28 mouse cellular contexts compared by ENCODE assay signal in the genomic region with DNA sequence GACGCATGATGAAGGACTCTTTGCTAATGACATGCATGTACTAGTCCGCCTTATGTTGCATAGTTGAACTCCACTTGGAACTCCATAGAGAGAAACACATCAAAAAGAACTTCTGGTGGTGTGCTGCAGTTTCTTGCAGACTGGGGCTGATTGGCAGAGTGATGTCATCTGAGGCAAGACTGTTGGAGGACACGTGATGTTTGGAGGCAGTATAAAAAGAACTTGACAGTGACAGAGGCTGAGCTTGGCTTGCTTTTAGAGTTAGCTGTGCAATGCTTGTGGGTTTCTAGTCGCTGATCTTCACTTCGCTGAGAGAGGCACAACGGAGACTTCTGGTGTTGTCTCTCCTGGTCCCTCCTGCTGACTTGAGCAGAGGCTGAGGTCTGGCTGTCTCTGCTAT. TPM values are rescaled to one million over a fixed set of nuclear protein-coding genes. Genes with fewer than 3 reads are reported as not detected.
DNase-seq lines count a peak whose midpoint lies in the region; ATAC-seq and TF ChIP-seq lines count a peak whose summit lies in the region.
"Had no signal": no experiment of that assay in that cellular context is flagged by ENCODE, and none has a peak within 500 bp of the region (broad histone marks: within the 10 kb centered on the region; RNA-seq: fewer than 3 reads in every experiment).

No protein-coding gene starts in this region.

- H3K27ac ChIP-seq in heart, embryonic 11.5 days (ENCODE audit: low read depth, low read length) = no peak overlapping the region
- no peak overlapping the region for H3K27ac ChIP-seq in CH12.LX (ENCODE audit: insufficient read depth, low read depth)
- H3K27ac ChIP-seq in hindbrain, embryonic 12.5 days = no peak overlapping the region
- H3K27ac ChIP-seq: embryonic facial prominence, embryonic 13.5 days; embryonic facial prominence, embryonic 15.5 days; forebrain, embryonic 10.5 days; forebrain, embryonic 12.5 days had no signal

- intact Hi-C loops in heart, postnatal 10 days (cut with DNase I) = no loop called here
- intact Hi-C loops in gastrocnemius, postnatal 14 days (cut with DNase I; ENCODE audit: low total_unique reads) = no loop called here

- no peaks in the 10 kb centered on the region for H3K79me2 ChIP-seq in CH12.LX (replicated peaks; ENCODE audit: control insufficient read depth, extremely low read depth, insufficient read depth, poor library complexity, severe bottlenecking)

- H3K36me3 ChIP-seq in heart, embryonic 11.5 days (ENCODE audit: control insufficient read depth, insufficient read depth, low read length) = no peaks in the 10 kb centered on the region
- no peaks in the 10 kb centered on the region for H3K36me3 ChIP-seq in CH12.LX (replicated peaks in 1 of 2; ENCODE audit: control insufficient read depth in 1 of 2, insufficient read depth in 1 of 2, low read length in 1 of 2)
- H3K36me3 ChIP-seq in hindbrain, embryonic 12.5 days = no peaks in the 10 kb centered on the region
- H3K36me3 ChIP-seq: embryonic facial prominence, embryonic 13.5 days; embryonic facial prominence, embryonic 15.5 days; forebrain, embryonic 10.5 days; forebrain, embryonic 12.5 days had no signal

- 66% methylated on average over 6 of the region's 6 CpGs for WGBS in heart, embryonic 11.5 days (ENCODE audit: insufficient replicate concordance)
- 68% methylated on average over 6 of the region's 6 CpGs for WGBS in hindbrain, embryonic 12.5 days

- DNase-seq in heart, postnatal 10 days = no peak
- DNase-seq in CH12.LX (ENCODE audit: extremely low read depth) (no peak), adipocyte (ENCODE audit: low spot score) (peak; percentile 14)
- no peak for DNase-seq in spleen, postnatal 4 days (ENCODE audit: low spot score in 2 of 2)
- DNase-seq in gastrocnemius, postnatal 14 days = no peak
- DNase-seq: adrenal gland, adult 2 months; adrenal gland, postnatal 10 days; adrenal gland, postnatal 25 days; B cell, adult 2 months; cerebellum, adult 11 months; cerebellum, adult 18-20 months; cerebellum, adult 8-10 months; cerebellum, adult 9-11 months; cerebellum, postnatal 14 days; cerebellum, postnatal 36 days; embryo, embryonic 11 days had no signal

- H3K4me1 ChIP-seq in heart, embryonic 11.5 days (ENCODE audit: control insufficient read depth, insufficient read depth, low read length) = no peaks in the 10 kb centered on the region
- H3K4me1 ChIP-seq in CH12.LX (ENCODE audit: control insufficient read depth in 1 of 2, insufficient read depth in 2 of 2) = peaks cover 0 to 3% of the 10 kb centered on the region in 2 experiments; a peak in 1 of 4 replicates
- H3K4me1 ChIP-seq in hindbrain, embryonic 12.5 days = no peaks in the 10 kb centered on the region
- H3K4me1 ChIP-seq: embryonic facial prominence, embryonic 13.5 days; embryonic facial prominence, embryonic 15.5 days; forebrain, embryonic 10.5 days; forebrain, embryonic 12.5 days had no signal

- TF ChIP-seq POLR2A in CH12.LX (IDR thresholded peaks at IDR 0.05; ENCODE audit: low read depth, low read length) = no peak

- no peak for TF ChIP-seq EP300 in CH12.LX (IDR thresholded peaks at IDR 0.05; ENCODE audit: low read length)

- H3K27me3 ChIP-seq in heart, embryonic 11.5 days (ENCODE audit: control insufficient read depth, insufficient read depth, low read length) = no peaks in the 10 kb centered on the region
- peaks cover 12% of the 10 kb centered on the region for H3K27me3 ChIP-seq in CH12.LX (replicated peaks)
- no peaks in the 10 kb centered on the region for H3K27me3 ChIP-seq in hindbrain, embryonic 12.5 days
- H3K27me3 ChIP-seq: embryonic facial prominence, embryonic 13.5 days; embryonic facial prominence, embryonic 15.5 days; Patski had no signal

- H3K4me2 ChIP-seq in heart, embryonic 11.5 days = no peak overlapping the region
- no peak overlapping the region for H3K4me2 ChIP-seq in CH12.LX (ENCODE audit: insufficient read depth, low read depth, poor library complexity, severe bottlenecking)
- no peak overlapping the region for H3K4me2 ChIP-seq in hindbrain, embryonic 12.5 days (replicated peaks)
- H3K4me2 ChIP-seq: embryonic facial prominence, embryonic 13.5 days; embryonic facial prominence, embryonic 15.5 days; forebrain, embryonic 12.5 days had no signal

- H3K9ac ChIP-seq in heart, embryonic 11.5 days (ENCODE audit: low read depth, low read length) = 0 out of 2 replicates have a peak overlapping the region, but pooled peaks have one; percentile 10
- no peak overlapping the region for H3K9ac ChIP-seq in CH12.LX (ENCODE audit: insufficient read depth, low read depth)
- no peak overlapping the region for H3K9ac ChIP-seq in hindbrain, embryonic 12.5 days
- H3K9ac ChIP-seq: embryonic facial prominence, embryonic 13.5 days; embryonic facial prominence, embryonic 15.5 days; forebrain, embryonic 12.5 days had no signal

- in situ Hi-C loops in CH12.LX (cut with MboI; ENCODE audit: low pct_ligation_motif_present, low pct_unique_long_range_greater_than_20kb, low sequenced_read_pairs) = no loop called here

- H3K4me3 ChIP-seq in heart, embryonic 11.5 days (ENCODE audit: low read depth, low read length) = no peak overlapping the region
- no peak overlapping the region for H3K4me3 ChIP-seq in CH12.LX (replicated peaks in 1 of 3; ENCODE audit: low read depth in 2 of 3, low read length in 2 of 3, poor library complexity in 1 of 3)
- H3K4me3 ChIP-seq in hindbrain, embryonic 12.5 days = no peak overlapping the region
- H3K4me3 ChIP-seq: embryonic facial prominence, embryonic 13.5 days; embryonic facial prominence, embryonic 15.5 days; erythroblast, embryonic 14.5 days; forebrain, embryonic 10.5 days; forebrain, embryonic 12.5 days had no signal

- dilution Hi-C loops in CH12.LX (cut with MboI; ENCODE audit: extremely low pct_ligation_motif_present, extremely low pct_unique_long_range_greater_than_20kb, low sequenced_read_pairs) = no loop called here

- TF ChIP-seq CTCF in CH12.LX (conservative IDR thresholded peaks at IDR 0.05 in 1 of 2, IDR thresholded peaks at IDR 0.05 in 1 of 2; ENCODE audit: low read depth in 2 of 2, low read length in 2 of 2) = no peak

- H3K9me3 ChIP-seq in heart, embryonic 11.5 days (replicated peaks; ENCODE audit: control insufficient read depth, low read length) = no peaks in the 10 kb centered on the region
- no peaks in the 10 kb centered on the region for H3K9me3 ChIP-seq in CH12.LX (replicated peaks; ENCODE audit: low read length)
- H3K9me3 ChIP-seq in hindbrain, embryonic 12.5 days (replicated peaks) = no peaks in the 10 kb centered on the region
- H3K9me3 ChIP-seq: embryonic facial prominence, embryonic 13.5 days; embryonic facial prominence, embryonic 15.5 days; forebrain, embryonic 10.5 days; forebrain, embryonic 12.5 days had no signal

- no peak for TF ChIP-seq RAD21 in CH12.LX (IDR thresholded peaks at IDR 0.05; ENCODE audit: low read depth, low read length)

- no peak for ATAC-seq in heart, embryonic 11.5 days (replicated peaks; ENCODE audit: insufficient number of reproducible peaks, low FRiP score, low TSS enrichment)
- no peak for ATAC-seq in hindbrain, embryonic 12.5 days (ENCODE audit: low FRiP score)
- ATAC-seq: activated CD4-positive, CD25-positive, alpha-beta regulatory T cell, adult 4 months; CD4-positive, CD25-positive, alpha-beta regulatory T cell, adult 4 months; forebrain, embryonic 14.5 days; forebrain, embryonic 16.5 days; Patski had no signal

TF ChIP-seq in CH12.LX, 34 proteins besides CTCF, POLR2A, EP300 and RAD21:
- TF ChIP-seq NELFE (IDR thresholded peaks at IDR 0.05; ENCODE audit: low read depth, low read length) (no peak), USF1 (IDR thresholded peaks at IDR 0.05; ENCODE audit: low read depth, low read length) (peak; percentile 45)

RNA-seq across cellular contexts. Expression of gene Zfp867, which starts 5.0 kb away (rescaled TPM):
- 5.8 and 6.2 TPM in 2 replicates for polyA plus RNA-seq in heart, embryonic 11.5 days (2014; fragmentation: Nextera tagmentation; extraction: Ambion mirVana)
- 1 to 10 TPM; 6.0 to 6.5 TPM for total RNA-seq in heart, postnatal 10 days (2021)
- total RNA-seq in CH12.LX (2012; rRNA removed) (4.1 and 4.9 TPM in 2 replicates), CH12.LX (2014; rRNA removed) (7.1 and 7.2 TPM in 2 replicates)
- polyA plus RNA-seq in CH12.LX (2012; ENCODE audit: insufficient read length, low read depth) = 4.6 and 5.6 TPM in 2 replicates
- polyA plus RNA-seq in hindbrain, embryonic 12.5 days (2016; fragmentation: Nextera tagmentation; extraction: Ambion mirVana) = 10.8 and 11.8 TPM in 2 replicates
- total RNA-seq in gastrocnemius, postnatal 14 days (2021) = 1 to 10 TPM; 3.5 to 3.6 TPM
- polyA plus RNA-seq: erythroblast, embryonic 14.5 days had no signal

RNA-seq across cellular contexts. Expression of gene Snap47, which starts 26.3 kb away (rescaled TPM):
- polyA plus RNA-seq in heart, embryonic 11.5 days (2014; fragmentation: Nextera tagmentation; extraction: Ambion mirVana) = 117 and 124 TPM in 2 replicates
- total RNA-seq in heart, postnatal 10 days (2021) = 10 to 100 TPM; 39.8 to 41.8 TPM
- 81.8 and 101 TPM in 2 replicates for total RNA-seq in CH12.LX (2012; rRNA removed)
- 101 and 102 TPM in 2 replicates for total RNA-seq in CH12.LX (2014; rRNA removed)
- 93.9 and 95.9 TPM in 2 replicates for polyA plus RNA-seq in CH12.LX (2012; ENCODE audit: insufficient read length, low read depth)
- 230 and 240 TPM in 2 replicates for polyA plus RNA-seq in hindbrain, embryonic 12.5 days (2016; fragmentation: Nextera tagmentation; extraction: Ambion mirVana)
- total RNA-seq in gastrocnemius, postnatal 14 days (2021) = 10 to 100 TPM; 24.3 to 27.0 TPM

RNA-seq across cellular contexts. Expression of gene Jmjd4, which starts 27.4 kb away (rescaled TPM):
- polyA plus RNA-seq in heart, embryonic 11.5 days (2014; fragmentation: Nextera tagmentation; extraction: Ambion mirVana) = 11.3 and 13.0 TPM in 2 replicates
- total RNA-seq in heart, postnatal 10 days (2021) = 10 to 100 TPM; 11.5 to 13.3 TPM
- total RNA-seq in CH12.LX (2012; rRNA removed) (10.2 and 14.0 TPM in 2 replicates), CH12.LX (2014; rRNA removed) (9.5 and 9.6 TPM in 2 replicates)
- 14.3 and 15.7 TPM in 2 replicates for polyA plus RNA-seq in CH12.LX (2012; ENCODE audit: insufficient read length, low read depth)
- polyA plus RNA-seq in hindbrain, embryonic 12.5 days (2016; fragmentation: Nextera tagmentation; extraction: Ambion mirVana) = 14.6 and 14.8 TPM in 2 replicates
- 1 to 10 TPM; 6.4 to 7.3 TPM for total RNA-seq in gastrocnemius, postnatal 14 days (2021)

RNA-seq across cellular contexts. Expression of gene Zkscan17, which starts 49.3 kb away (rescaled TPM):
- 12.8 and 15.0 TPM in 2 replicates for polyA plus RNA-seq in heart, embryonic 11.5 days (2014; fragmentation: Nextera tagmentation; extraction: Ambion mirVana)
- 10 to 100 TPM; 21.9 to 25.1 TPM for total RNA-seq in heart, postnatal 10 days (2021)
- total RNA-seq in CH12.LX (2012; rRNA removed) = 30.6 and 49.9 TPM in 2 replicates
- 8.9 and 9.8 TPM in 2 replicates for total RNA-seq in CH12.LX (2014; rRNA removed)
- 31.5 and 36.8 TPM in 2 replicates for polyA plus RNA-seq in CH12.LX (2012; ENCODE audit: insufficient read length, low read depth)
- polyA plus RNA-seq in hindbrain, embryonic 12.5 days (2016; fragmentation: Nextera tagmentation; extraction: Ambion mirVana) = 24.2 and 26.0 TPM in 2 replicates
- total RNA-seq in gastrocnemius, postnatal 14 days (2021) = 10 to 100 TPM; 12.1 to 15.4 TPM
